8 mouse cellular contexts compared by ENCODE assay signal in the genomic region with DNA sequence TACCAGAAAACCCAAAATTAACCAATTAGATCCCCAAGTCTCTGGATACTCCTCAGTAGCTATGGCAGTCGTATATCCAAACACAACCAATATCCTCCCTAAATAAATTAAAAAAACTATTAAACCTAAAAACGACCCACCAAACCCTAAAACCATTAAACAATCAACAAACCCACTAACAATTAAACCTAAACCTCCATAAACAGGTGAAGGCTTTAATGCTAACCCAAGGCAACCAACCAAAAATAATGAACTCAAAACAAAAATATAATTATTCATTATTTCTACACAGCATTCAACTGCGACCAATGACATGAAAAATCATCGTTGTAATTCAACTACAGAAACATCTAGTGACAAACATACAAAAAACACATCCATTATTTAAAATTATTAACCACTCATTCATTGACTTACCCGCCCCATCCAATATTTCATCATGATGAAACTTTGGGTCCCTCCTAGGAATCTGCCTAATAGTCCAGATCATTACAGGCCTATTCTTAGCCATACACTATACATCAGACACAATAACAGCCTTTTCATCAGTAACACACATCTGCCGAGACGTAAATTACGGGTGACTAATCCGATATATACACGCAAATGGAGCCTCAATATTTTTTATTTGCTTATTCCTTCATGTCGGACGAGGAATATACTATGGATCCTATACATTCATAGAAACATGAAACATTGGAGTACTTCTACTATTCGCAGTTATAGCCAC.
DNase-seq lines count a peak whose midpoint lies in the region; ATAC-seq and TF ChIP-seq lines count a peak whose summit lies in the region.

No protein-coding gene starts in this region.

- no peak for TF ChIP-seq CTCF in thymus, adult 2 months (IDR thresholded peaks at IDR 0.05; ENCODE audit: borderline replicate concordance, control insufficient read depth, extremely low read depth, insufficient read depth, low read length, poor library complexity)

- no peaks in the 10 kb centered on the region for H3K9me3 ChIP-seq in midbrain, embryonic 11.5 days (ENCODE audit: control insufficient read depth, low read length)
- no peaks in the 10 kb centered on the region for H3K9me3 ChIP-seq in midbrain, embryonic 10.5 days (replicated peaks)
- no peaks in the 10 kb centered on the region for H3K9me3 ChIP-seq in limb, embryonic 15.5 days
- H3K9me3 ChIP-seq in stomach, embryonic 16.5 days (replicated peaks; ENCODE audit: control insufficient read depth, low read length): no peaks in the 10 kb centered on the region

- no peak for TF ChIP-seq POLR2A in thymus, adult 2 months (IDR thresholded peaks at IDR 0.05; ENCODE audit: control insufficient read depth, extremely low read depth, insufficient read depth, low read length, poor library complexity)

- H3K27me3 ChIP-seq in midbrain, embryonic 11.5 days (ENCODE audit: control insufficient read depth, insufficient read depth, low read length): no peaks in the 10 kb centered on the region
- no peaks in the 10 kb centered on the region for H3K27me3 ChIP-seq in midbrain, embryonic 10.5 days (ENCODE audit: low read depth, poor library complexity, severe bottlenecking)
- H3K27me3 ChIP-seq in limb, embryonic 15.5 days: no peaks in the 10 kb centered on the region
- no peaks in the 10 kb centered on the region for H3K27me3 ChIP-seq in stomach, embryonic 16.5 days (ENCODE audit: control insufficient read depth, insufficient read depth, low read length)
- no peaks in the 10 kb centered on the region for H3K27me3 ChIP-seq in thymus, adult 2 months (ENCODE audit: control insufficient read depth, insufficient read depth, low read length)

- peak; percentile 5 for DNase-seq in adrenal gland, postnatal 10 days
- no peak for DNase-seq in adrenal gland, adult 8-10 months
- DNase-seq in midbrain, embryonic 11.5 days (ENCODE audit: low spot score, missing footprints): no peak
- DNase-seq in midbrain, embryonic 10.5 days (ENCODE audit: low spot score): no peak
- no peak for DNase-seq in thymus, adult 2 months
- no peak for DNase-seq in right cerebral cortex, postnatal 36 days (ENCODE audit: low spot score in 2 of 2)

- H3K27ac ChIP-seq in midbrain, embryonic 11.5 days (ENCODE audit: low read depth, low read length): no peak overlapping the region
- H3K27ac ChIP-seq in midbrain, embryonic 10.5 days (replicated peaks): no peak overlapping the region
- no peak overlapping the region for H3K27ac ChIP-seq in limb, embryonic 15.5 days
- no peak overlapping the region for H3K27ac ChIP-seq in stomach, embryonic 16.5 days (ENCODE audit: low read length)
- H3K27ac ChIP-seq in thymus, adult 2 months (ENCODE audit: control insufficient read depth, insufficient read depth, low read length): no peak overlapping the region

- H3K4me1 ChIP-seq in midbrain, embryonic 11.5 days (ENCODE audit: control insufficient read depth, insufficient read depth, low read length): no peaks in the 10 kb centered on the region
- H3K4me1 ChIP-seq in midbrain, embryonic 10.5 days: no peaks in the 10 kb centered on the region
- H3K4me1 ChIP-seq in limb, embryonic 15.5 days: no peaks in the 10 kb centered on the region
- no peaks in the 10 kb centered on the region for H3K4me1 ChIP-seq in stomach, embryonic 16.5 days (ENCODE audit: control insufficient read depth, insufficient read depth, low read length)
- H3K4me1 ChIP-seq in thymus, adult 2 months (replicated peaks; ENCODE audit: control insufficient read depth, insufficient read depth, low read length): no peaks in the 10 kb centered on the region

- ATAC-seq in midbrain, embryonic 11.5 days (ENCODE audit: low FRiP score): peak; percentile 93
- peak; percentile 93 for ATAC-seq in limb, embryonic 15.5 days (ENCODE audit: insufficient number of reproducible peaks, low FRiP score, low TSS enrichment, low read depth)
- ATAC-seq in stomach, embryonic 16.5 days (ENCODE audit: insufficient read depth, low FRiP score): peak; percentile 92

- no peaks in the 10 kb centered on the region for H3K36me3 ChIP-seq in midbrain, embryonic 11.5 days (ENCODE audit: control insufficient read depth, insufficient read depth, low read length)
- H3K36me3 ChIP-seq in midbrain, embryonic 10.5 days: no peaks in the 10 kb centered on the region
- no peaks in the 10 kb centered on the region for H3K36me3 ChIP-seq in limb, embryonic 15.5 days
- no peaks in the 10 kb centered on the region for H3K36me3 ChIP-seq in stomach, embryonic 16.5 days (ENCODE audit: control insufficient read depth, insufficient read depth, low read length)
- no peaks in the 10 kb centered on the region for H3K36me3 ChIP-seq in thymus, adult 2 months (ENCODE audit: control insufficient read depth, insufficient read depth, low read length)

- WGBS in midbrain, embryonic 11.5 days: 83% methylated on average over 13 of the region's 13 CpGs
- 89% methylated on average over 13 of the region's 13 CpGs for WGBS in midbrain, embryonic 10.5 days
- 82% methylated on average over 13 of the region's 13 CpGs for WGBS in limb, embryonic 15.5 days
- 86% methylated on average over 13 of the region's 13 CpGs for WGBS in stomach, embryonic 16.5 days
- 86% methylated on average over 13 of the region's 13 CpGs for WGBS in thymus, adult 2 months

- no peak overlapping the region for H3K4me2 ChIP-seq in midbrain, embryonic 11.5 days
- no peak overlapping the region for H3K4me2 ChIP-seq in limb, embryonic 15.5 days
- H3K4me2 ChIP-seq in stomach, embryonic 16.5 days (ENCODE audit: low read depth, low read length): no peak overlapping the region

- no peak overlapping the region for H3K9ac ChIP-seq in midbrain, embryonic 11.5 days (ENCODE audit: low read length)
- H3K9ac ChIP-seq in limb, embryonic 15.5 days: no peak overlapping the region
- H3K9ac ChIP-seq in stomach, embryonic 16.5 days (ENCODE audit: low read length): no peak overlapping the region

- H3K4me3 ChIP-seq in midbrain, embryonic 11.5 days (ENCODE audit: low read depth, low read length): no peak overlapping the region
- no peak overlapping the region for H3K4me3 ChIP-seq in midbrain, embryonic 10.5 days
- H3K4me3 ChIP-seq in limb, embryonic 15.5 days: no peak overlapping the region
- no peak overlapping the region for H3K4me3 ChIP-seq in stomach, embryonic 16.5 days (replicated peaks; ENCODE audit: low read length)
- H3K4me3 ChIP-seq in thymus, adult 2 months (ENCODE audit: control insufficient read depth, insufficient read depth, low read length): no peak overlapping the region
